Mouse (Mus musculus) E14TG2a.4 (cell line): ENCODE data around the gene Gpm6b.

Experiments
- H3K27me3 ChIP-seq: 2 replicates; pipeline ENCODE4 v1.6.1; 2014; ENCODE audit warnings: low read length, control low read depth; ENCODE audit not compliant: insufficient read depth
- H3K36me3 ChIP-seq: 2 replicates; pipeline ENCODE4 v1.6.1; 2014; ENCODE audit warnings: low read length, control low read depth; ENCODE audit not compliant: insufficient read depth
- H3K4me1 ChIP-seq: replicated peaks from 2 replicates; pipeline ENCODE4 v1.6.1; 2014; ENCODE audit warnings: low read depth, low read length, control low read depth
- H3K4me3 ChIP-seq: replicated peaks from 2 replicates; pipeline ENCODE4 v1.5.1; 2014; ENCODE audit warnings: mild to moderate bottlenecking, low read length
- H3K9me3 ChIP-seq: 2 replicates; pipeline ENCODE4 v1.6.1; 2014; ENCODE audit warnings: low read length, control low read depth
- CTCF ChIP-seq: conservative IDR thresholded peaks from 2 replicates; pipeline ENCODE4 v1.5.1; 2014; ENCODE audit warnings: low read length
- NANOG ChIP-seq: IDR thresholded peaks from 2 replicates; pipeline ENCODE4 v1.6.1; 2014; ENCODE audit warnings: borderline replicate concordance, low read length, mixed read lengths
- POU5F1 ChIP-seq: IDR thresholded peaks from 2 replicates; pipeline ENCODE4 v1.6.1; 2014; ENCODE audit warnings: low read length, borderline replicate concordance

Gpm6b gene

DNA sequence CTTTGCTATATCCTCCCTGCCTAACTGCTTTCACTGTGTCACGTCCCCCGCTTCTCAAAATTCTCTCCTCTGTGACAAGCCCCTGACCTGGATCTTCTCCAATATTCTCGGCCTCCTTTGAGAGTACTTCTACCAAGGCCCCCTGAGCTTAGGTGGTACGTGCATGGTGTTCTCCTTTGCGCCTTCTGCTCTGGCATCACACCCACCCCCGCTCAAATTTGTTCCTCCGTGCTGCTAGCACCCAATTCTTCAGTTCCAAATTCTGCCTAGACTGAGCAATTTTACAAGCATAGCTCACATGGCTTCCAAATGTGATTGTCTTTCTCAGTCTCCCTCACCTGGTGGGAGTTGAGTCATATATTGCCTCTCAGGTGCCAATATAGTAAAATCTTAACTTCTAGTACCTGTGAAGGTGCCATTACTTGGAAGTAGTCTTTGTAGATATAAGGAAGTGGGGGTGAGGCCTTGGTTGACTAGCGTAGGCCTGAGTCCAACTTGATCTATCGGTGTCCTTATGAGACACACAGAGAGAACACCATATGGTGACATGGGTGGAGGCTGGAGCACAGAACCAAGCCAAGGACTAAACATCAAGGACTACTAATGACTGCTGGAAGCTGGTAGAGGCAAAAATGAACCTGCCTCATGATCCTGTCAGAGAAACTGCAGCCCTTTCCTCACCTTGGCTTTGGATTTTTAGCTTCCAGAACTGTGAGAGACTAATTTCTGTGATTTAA, 100.2 kb downstream of the Gpm6b start:
- Histone ChIP-seq H3K27me3 (no peaks in the 10 kb centered on the region), H3K9me3 (no peaks in the 10 kb centered on the region), H3K4me3 (no peak overlapping the region), H3K4me1 (no peaks in the 10 kb centered on the region), H3K36me3 (no peaks in the 10 kb centered on the region)
- TF ChIP-seq CTCF, result no peak
- no peak for TF ChIP-seq POU5F1
- no peak for TF ChIP-seq NANOG

DNA sequence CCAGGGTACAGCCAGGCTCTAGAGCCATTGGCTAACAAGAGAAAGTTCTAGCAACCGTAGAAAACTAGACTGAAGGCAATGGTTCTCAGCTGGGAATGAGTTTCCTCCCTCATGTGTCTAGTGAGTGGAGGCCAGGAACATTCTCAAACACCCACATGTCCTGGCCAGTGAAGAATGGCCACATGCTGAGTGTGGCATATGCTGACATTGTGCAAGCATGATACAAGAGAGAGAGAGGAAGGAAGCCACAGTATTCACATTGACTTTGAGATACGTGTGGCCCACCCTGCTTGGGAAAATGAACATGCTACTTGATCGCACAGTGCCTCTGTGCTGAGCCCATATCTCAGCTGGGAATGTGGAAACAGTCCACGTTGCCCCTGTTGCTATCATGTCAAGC, 101.2 kb downstream of the Gpm6b start:
- no peak overlapping the region for H3K4me3 ChIP-seq

DNA sequence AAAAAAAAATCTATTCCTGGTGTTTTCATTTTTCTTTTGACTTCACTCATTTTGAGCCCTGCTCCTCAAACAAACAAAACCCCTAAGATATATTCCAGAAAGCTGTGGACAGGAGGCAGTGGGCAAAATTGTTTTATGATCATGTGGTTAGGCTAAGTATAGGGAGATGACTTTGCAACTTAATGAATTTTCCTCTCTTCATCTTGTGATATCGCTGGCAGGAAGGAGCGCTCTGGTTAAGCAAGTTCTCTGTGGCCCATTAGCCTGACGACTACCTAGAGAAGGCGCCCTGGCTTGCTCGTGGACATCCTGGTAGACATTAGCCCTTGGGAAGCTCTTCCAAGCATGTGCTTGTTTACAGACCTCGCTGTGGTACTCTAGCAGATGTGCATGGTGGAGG, 103.1 kb downstream of the Gpm6b start:
- Histone ChIP-seq H3K9me3 (no peaks in the 10 kb centered on the region), H3K4me1 (no peaks in the 10 kb centered on the region), H3K27me3 (no peaks in the 10 kb centered on the region), H3K4me3 (no peak overlapping the region), H3K36me3 (no peaks in the 10 kb centered on the region)
- no peak for TF ChIP-seq POU5F1

More for the DNA sequence above, 101.2 kb downstream of the Gpm6b start:
- H3K27me3 ChIP-seq, result no peaks in the 10 kb centered on the region
- TF ChIP-seq POU5F1 (no peak), CTCF (no peak), NANOG (no peak)
- no peaks in the 10 kb centered on the region for H3K9me3 ChIP-seq
- no peaks in the 10 kb centered on the region for H3K4me1 ChIP-seq
- H3K36me3 ChIP-seq, result no peaks in the 10 kb centered on the region

DNA sequence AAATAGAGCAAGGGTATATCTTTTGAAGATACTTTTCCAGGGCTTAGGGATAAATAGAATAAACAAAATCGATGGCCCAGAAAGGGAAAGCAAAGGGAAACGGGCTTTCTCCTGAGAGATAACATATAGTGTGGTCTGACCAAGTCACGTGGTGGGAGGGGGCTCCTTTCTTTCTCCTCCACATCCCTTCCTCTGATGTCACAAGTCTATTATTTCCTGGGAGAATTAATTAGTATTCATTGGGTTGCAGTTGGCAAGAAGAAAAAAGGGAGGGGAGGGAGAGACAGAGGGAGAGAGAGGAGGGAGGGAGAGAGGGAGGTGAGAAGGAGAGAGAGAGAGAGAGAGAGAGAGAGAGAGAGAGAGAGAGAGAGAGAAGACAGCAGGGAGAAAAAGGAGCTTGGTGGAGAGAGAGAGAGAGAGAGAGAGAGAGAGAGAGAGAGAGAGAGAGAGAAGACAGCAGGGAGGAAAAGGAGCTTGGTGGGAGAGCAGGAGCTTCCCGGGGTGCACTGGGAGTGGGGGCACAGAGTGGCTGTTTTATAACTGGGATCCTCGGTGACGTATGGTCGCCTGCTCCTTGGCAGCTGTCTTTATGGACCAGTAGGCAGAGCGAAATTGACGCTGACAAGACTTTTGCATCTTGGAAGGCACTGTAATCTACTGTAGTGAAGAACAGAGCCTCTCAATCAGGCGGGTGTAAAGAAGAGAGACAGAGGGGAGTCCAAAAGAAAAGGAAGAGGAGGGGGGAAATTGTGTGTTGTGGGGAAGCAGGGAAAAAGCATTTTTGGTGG, 105.7 kb downstream of the Gpm6b start:
- Histone ChIP-seq H3K4me1 (no peaks in the 10 kb centered on the region), H3K4me3 (no peak overlapping the region), H3K27me3 (no peaks in the 10 kb centered on the region), H3K9me3 (no peaks in the 10 kb centered on the region), H3K36me3 (no peaks in the 10 kb centered on the region)
- TF ChIP-seq POU5F1 (no peak), NANOG (no peak), CTCF (no peak)

DNA sequence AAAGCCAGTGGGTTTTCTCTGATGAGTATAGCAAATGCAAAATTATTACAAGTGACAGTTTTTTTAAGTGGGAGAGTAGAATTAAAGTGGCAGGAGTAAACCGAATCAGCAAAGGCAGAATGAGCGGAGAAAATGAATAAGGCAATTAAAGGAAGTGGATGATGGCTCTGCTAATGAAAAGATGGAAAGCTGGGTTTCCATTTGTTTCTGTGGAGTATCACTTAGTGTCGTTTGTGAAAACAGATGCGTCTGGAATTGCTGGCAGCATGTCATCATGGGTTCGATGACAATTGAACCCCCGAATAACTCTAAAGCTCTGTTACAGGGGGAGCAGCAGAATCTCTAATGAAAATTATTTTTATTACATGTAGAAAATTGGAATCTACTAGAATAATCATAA, 109.4 kb downstream of the Gpm6b start:
- H3K4me1 ChIP-seq, result no peaks in the 10 kb centered on the region
- no peaks in the 10 kb centered on the region for H3K36me3 ChIP-seq
- TF ChIP-seq POU5F1 (no peak), NANOG (no peak), CTCF (no peak)
- H3K27me3 ChIP-seq, result no peaks in the 10 kb centered on the region
- H3K9me3 ChIP-seq, result no peaks in the 10 kb centered on the region
- H3K4me3 ChIP-seq, result no peak overlapping the region

DNA sequence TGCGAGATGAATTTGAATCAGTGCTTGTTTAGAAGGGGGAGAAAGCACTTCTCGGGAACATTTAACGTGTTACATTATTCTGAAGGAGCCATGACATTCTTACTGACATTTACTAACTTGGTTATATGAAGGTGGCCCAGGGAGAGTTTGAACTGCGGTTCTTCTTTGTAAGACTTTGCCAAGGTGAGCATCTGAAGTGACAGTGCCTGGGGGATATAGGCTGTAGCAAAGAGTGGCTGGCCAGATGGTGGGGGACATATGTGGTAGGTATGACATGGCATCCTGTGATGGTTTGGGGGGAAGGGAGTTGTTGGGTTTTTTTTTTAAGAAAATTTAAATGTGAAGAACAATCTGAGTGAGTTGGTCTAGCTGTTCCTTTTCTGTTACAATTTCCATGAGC, 109.9 kb downstream of the Gpm6b start:
- no peaks in the 10 kb centered on the region for H3K27me3 ChIP-seq
- TF ChIP-seq POU5F1 (no peak), NANOG (no peak), CTCF (no peak)
- H3K9me3 ChIP-seq, result no peaks in the 10 kb centered on the region
- no peak overlapping the region for H3K4me3 ChIP-seq
- no peaks in the 10 kb centered on the region for H3K4me1 ChIP-seq
- no peaks in the 10 kb centered on the region for H3K36me3 ChIP-seq

DNA sequence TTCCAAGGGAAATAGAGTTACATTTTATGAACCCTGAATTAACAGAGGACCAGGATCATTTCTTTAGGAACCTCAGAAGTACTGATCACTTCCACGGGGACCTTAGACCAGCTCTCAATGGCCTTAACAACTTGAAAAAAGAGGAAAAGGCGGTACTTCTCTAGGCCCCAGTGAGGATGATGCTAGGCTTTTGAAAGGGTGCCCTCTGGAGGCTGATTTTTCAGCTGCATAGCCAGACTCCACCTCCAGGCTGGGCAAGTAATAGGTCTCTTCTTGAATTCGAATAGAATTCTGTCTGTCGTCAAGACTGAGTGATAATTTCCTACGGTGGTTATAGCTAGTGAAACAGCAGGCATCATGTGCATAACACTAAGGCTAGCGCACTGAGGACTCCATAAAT, 113.1 kb downstream of the Gpm6b start:
- Histone ChIP-seq H3K9me3 (no peaks in the 10 kb centered on the region), H3K4me3 (no peak overlapping the region), H3K4me1 (no peaks in the 10 kb centered on the region), H3K27me3 (no peaks in the 10 kb centered on the region), H3K36me3 (no peaks in the 10 kb centered on the region)
- TF ChIP-seq CTCF, result peak; percentile 54
- no peak for TF ChIP-seq POU5F1

DNA sequence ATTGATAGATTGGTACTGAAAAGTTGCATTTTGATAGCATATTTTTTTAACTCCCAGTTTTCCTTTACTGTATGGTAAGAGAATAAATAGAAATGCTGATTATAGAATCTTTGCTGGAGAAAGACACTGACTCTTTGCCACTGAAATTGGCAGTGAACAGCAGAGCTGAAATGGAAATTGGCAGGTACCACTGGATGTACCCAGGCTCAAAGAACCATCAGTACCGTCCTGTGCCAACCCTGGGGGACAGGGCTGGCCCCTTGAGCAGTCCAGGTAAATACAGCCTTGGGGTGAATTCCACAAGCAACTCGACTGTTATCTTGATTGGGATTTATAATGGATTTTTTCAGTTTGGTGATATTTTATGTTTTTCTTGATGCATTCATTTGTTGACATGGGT, 114.7 kb downstream of the Gpm6b start:
- Histone ChIP-seq H3K4me1 (no peaks in the 10 kb centered on the region), H3K27me3 (no peaks in the 10 kb centered on the region), H3K4me3 (no peak overlapping the region), H3K9me3 (no peaks in the 10 kb centered on the region), H3K36me3 (no peaks in the 10 kb centered on the region)
- TF ChIP-seq POU5F1, result no peak
- TF ChIP-seq NANOG, result no peak
- no peak for TF ChIP-seq CTCF

DNA sequence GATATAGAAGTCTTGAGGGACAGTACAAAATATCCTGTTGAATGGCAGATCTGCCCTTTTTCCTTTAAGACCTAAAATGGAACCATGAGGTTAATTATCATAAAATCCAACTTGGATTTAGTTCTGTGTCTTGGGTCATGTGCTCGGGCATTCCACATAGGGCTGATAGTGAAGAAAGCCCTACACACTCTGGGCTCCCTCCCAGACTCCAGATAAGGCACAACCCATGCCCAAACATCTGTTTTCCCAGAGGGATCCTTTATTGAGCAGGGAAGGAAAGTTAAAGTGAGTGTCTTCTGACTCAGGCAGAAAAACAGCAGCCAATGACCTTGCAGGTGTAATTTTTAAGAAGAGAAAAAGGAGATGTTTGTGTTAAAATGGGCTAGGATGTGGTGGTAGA, 116.2 kb downstream of the Gpm6b start:
- TF ChIP-seq NANOG, result no peak
- no peak for TF ChIP-seq POU5F1
- TF ChIP-seq CTCF, result no peak
- H3K4me3 ChIP-seq, result no peak overlapping the region
- no peaks in the 10 kb centered on the region for H3K36me3 ChIP-seq
- no peaks in the 10 kb centered on the region for H3K4me1 ChIP-seq
- no peaks in the 10 kb centered on the region for H3K9me3 ChIP-seq
- no peaks in the 10 kb centered on the region for H3K27me3 ChIP-seq
